Mouse (Mus musculus) bone marrow, adult 2 months (tissue): ENCODE measurements around the gene Cd8b1.

ENCODE experiments used
- CTCF ChIP-seq: fragments of 200-500 bp; IDR thresholded peaks from 2 replicates; pipeline ENCODE4 v1.5.1; 2011; ENCODE audit warnings: low read length, control low read depth; ENCODE audit not compliant: control insufficient read depth, insufficient read depth
- POLR2A ChIP-seq: fragments of 200-500 bp; IDR thresholded peaks from 2 replicates; pipeline ENCODE4 v1.6.1; 2011; ENCODE audit warnings: low read depth, mild to moderate bottlenecking, control low read depth, low read length, borderline replicate concordance; ENCODE audit not compliant: control insufficient read depth

DNA sequence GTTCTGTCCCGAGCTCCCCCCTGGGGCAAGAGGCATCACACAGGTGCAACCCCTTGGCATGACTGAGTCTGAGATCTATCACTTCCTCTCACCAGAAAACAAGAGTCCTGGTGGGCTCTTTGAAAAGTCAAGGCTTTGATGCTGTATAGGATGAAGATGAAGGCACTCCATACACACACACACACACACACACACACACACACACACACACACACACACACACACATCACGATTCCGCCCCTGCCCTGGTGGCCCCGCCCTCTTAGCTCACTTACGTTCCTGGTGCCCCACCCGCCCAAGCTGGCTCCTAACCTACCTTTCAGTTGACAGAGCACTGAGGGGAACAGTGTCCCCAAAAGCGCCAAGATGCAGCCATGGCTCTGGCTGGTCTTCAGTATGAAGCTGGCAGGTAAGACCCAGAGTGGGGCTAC is at the start of gene Cd8b1:
- TF ChIP-seq CTCF: no peak
- TF ChIP-seq POLR2A: no peak
